Mouse (Mus musculus) liver, embryonic 14.5 days (tissue): ENCODE results near the gene Six5. TPM values are rescaled to one million over a fixed set of nuclear protein-coding genes. Genes with fewer than 3 reads are reported as not detected.

ENCODE experiments used
- ATAC-seq: fragments of 200-750 bp; cut with Nextera tagmentation; 2 replicates; pipeline ENCODE4 v1.8.0; 2017; ENCODE audit warnings: moderate number of reproducible peaks, mild to moderate bottlenecking, moderate library complexity; ENCODE audit not compliant: insufficient read depth
- DNase-seq, 3 experiments: peaks; one replicate each; pipeline ENCODE4 v3.0.0-alpha.2; 2012 to 2013; ENCODE audit warnings: low read depth in 3 of 3, low spot score in 3 of 3
- H3K27ac ChIP-seq: fragments of 300-500 bp; sonication (generic); 2 replicates; pipeline ENCODE4 v1.5.1; 2014; ENCODE audit warnings: moderate library complexity, mild to moderate bottlenecking, control low read depth, inconsistent platforms
- H3K27me3 ChIP-seq: fragments of 300-500 bp; sonication (generic); 2 replicates; pipeline ENCODE4 v1.6.1; 2014; ENCODE audit warnings: mild to moderate bottlenecking, low read length, moderate library complexity; ENCODE audit not compliant: control insufficient read depth, insufficient read depth
- H3K36me3 ChIP-seq: fragments of 300-500 bp; sonication (generic); replicated peaks from 2 replicates; pipeline ENCODE4 v1.6.1; 2014; ENCODE audit warnings: low read depth; ENCODE audit not compliant: control insufficient read depth, insufficient read depth
- H3K4me1 ChIP-seq, 2 experiments: fragments of 200-500 bp in 1 of 2; fragments of 300-500 bp in 1 of 2; sonication (generic) in 1 of 2; replicated peaks; 2 replicates each; pipeline ENCODE4 v1.6.1; 2012 to 2014; ENCODE audit warnings: antibody characterized with exemption in 1 of 2, inconsistent platforms in 1 of 2, low read length in 1 of 2; ENCODE audit not compliant: control insufficient read depth in 2 of 2, insufficient read depth in 2 of 2
- H3K4me2 ChIP-seq: fragments of 300-500 bp; sonication (generic); 2 replicates; pipeline ENCODE4 v1.6.1; 2014; ENCODE audit warnings: low read depth, mild to moderate bottlenecking, control low read depth, moderate library complexity
- H3K4me3 ChIP-seq, 2 experiments: fragments of 200-500 bp in 1 of 2; fragments of 300-500 bp in 1 of 2; sonication (generic) in 1 of 2; 2 replicates each; pipeline ENCODE4 v1.5.1; 2012 to 2014; ENCODE audit warnings: low read depth in 2 of 2, low read length in 2 of 2, mild to moderate bottlenecking in 2 of 2, control low read depth in 1 of 2, inconsistent platforms in 1 of 2, moderate library complexity in 1 of 2; ENCODE audit not compliant: insufficient read depth in 1 of 2
- H3K9ac ChIP-seq: fragments of 300-500 bp; sonication (generic); replicated peaks from 2 replicates; pipeline ENCODE4 v1.6.1; 2014; ENCODE audit warnings: mild to moderate bottlenecking, control low read depth, moderate library complexity
- H3K9me3 ChIP-seq: fragments of 300-500 bp; sonication (generic); 2 replicates; pipeline ENCODE4 v1.6.1; 2016; ENCODE audit warnings: low read length, mixed read lengths; ENCODE audit not compliant: control insufficient read depth
- CTCF ChIP-seq: IDR thresholded peaks from 2 replicates; pipeline ENCODE4 v1.5.1; 2016; ENCODE audit warnings: antibody characterized with exemption, low read depth, control low read depth
- EP300 ChIP-seq: IDR thresholded peaks from 2 replicates; pipeline ENCODE4 v1.6.1; 2016; ENCODE audit warnings: antibody characterized with exemption, low read depth
- WGBS: fragments of 180-500 bp; shearing (Covaris S2); extraction: QIAGEN DNeasy Blood & Tissue Kit; methylation state at CpG from one replicate; pipeline ENCODE4 v1.1.7; 2014; ENCODE audit not compliant: insufficient replicate concordance; 5-methylcytosine and 5-hydroxymethylcytosine counted together
- polyA plus RNA-seq, 2 experiments: library from polyadenylated mRNA; depleted of rRNA in 1 of 2; stranded (reverse) in 1 of 2; unstranded in 1 of 2; fragments of >200 nt; fragmentation: Nextera tagmentation in 1 of 2; extraction: Ambion mirVana in 1 of 2; gene quantifications; 2 replicates each; pipeline versions ENCODE4 v1.2.1 to v1.2.3; 2012 to 2014

Six5 gene
- polyA plus RNA-seq, 2 experiments, result 0.60 to 3.3 TPM

DNA sequence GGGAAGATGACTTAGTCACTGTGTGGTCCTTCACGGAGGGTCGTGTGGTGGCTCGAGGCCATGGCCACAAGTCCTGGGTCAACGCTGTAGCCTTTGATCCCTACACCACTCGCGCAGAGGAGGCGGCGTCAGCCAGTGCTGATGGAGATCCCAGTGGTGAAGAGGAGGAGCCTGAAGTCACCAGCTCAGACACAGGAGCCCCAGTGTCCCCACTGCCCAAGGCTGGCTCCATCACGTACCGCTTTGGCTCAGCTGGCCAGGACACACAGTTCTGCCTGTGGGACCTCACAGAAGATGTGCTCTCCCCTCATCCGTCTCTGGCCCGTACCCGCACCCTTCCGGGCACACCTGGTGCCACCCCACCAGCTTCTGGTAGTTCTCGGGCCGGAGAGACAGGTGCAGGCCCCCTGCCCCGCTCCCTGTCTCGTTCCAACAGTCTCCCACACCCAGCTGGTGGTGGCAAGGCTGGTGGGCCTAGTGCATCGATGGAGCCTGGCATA is 13.9 kb upstream of the Six5 start:
- Histone ChIP-seq H3K36me3 (peaks cover 14% of the 10 kb centered on the region; the same call in 1 of the 2 replicates), H3K27me3 (no peaks in the 10 kb centered on the region; the same call in 1 of the 2 replicates), H3K27ac (no peak overlapping the region), H3K4me2 (no peak overlapping the region), H3K9ac (no peak overlapping the region), H3K9me3 (no peaks in the 10 kb centered on the region), H3K4me1 (peaks cover 6 to 18% of the 10 kb centered on the region in 2 experiments), H3K4me3 (no peak overlapping the region)
- no peak for DNase-seq
- TF ChIP-seq EP300 (no peak), CTCF (no peak)
- WGBS, result 83% methylated on average over 19 of the region's 19 CpGs
- ATAC-seq, result no peak

GRCm38 (mm10) chr7:19082171-19082570 is 12.2 kb upstream of the Six5 start:
- Histone ChIP-seq H3K27me3 (peaks cover 6% of the 10 kb centered on the region), H3K4me3 (no peak overlapping the region), H3K4me1 (peaks cover 13 to 19% of the 10 kb centered on the region in 2 experiments), H3K9me3 (no peaks in the 10 kb centered on the region), H3K27ac (no peak overlapping the region), H3K9ac (no peak overlapping the region), H3K4me2 (no peak overlapping the region), H3K36me3 (peaks cover 14% of the 10 kb centered on the region; the same call in 1 of the 2 replicates)
- DNase-seq (no peak), ATAC-seq (no peak)
- 72% methylated on average over 4 of the region's 4 CpGs for WGBS
- no peak for TF ChIP-seq CTCF
- no peak for TF ChIP-seq EP300

- Histone ChIP-seq H3K9me3 (no peaks in the 10 kb centered on the region), H3K9ac (no peak overlapping the region), H3K4me2 (no peak overlapping the region), H3K4me3 (no peak overlapping the region), H3K4me1 (peaks cover 11 to 12% of the 10 kb centered on the region in 2 experiments), H3K36me3 (peaks cover 14% of the 10 kb centered on the region; the same call in 1 of the 2 replicates), H3K27me3 (peaks cover 9% of the 10 kb centered on the region), H3K27ac (no peak overlapping the region)
- ATAC-seq (no peak), DNase-seq (no peak)
- WGBS, result 57% methylated on average over 6 of the region's 6 CpGs
- TF ChIP-seq CTCF (no peak), EP300 (no peak)
Observed at GRCm38 (mm10) chr7:19083096-19083495, 11.3 kb upstream of the Six5 start.

DNA sequence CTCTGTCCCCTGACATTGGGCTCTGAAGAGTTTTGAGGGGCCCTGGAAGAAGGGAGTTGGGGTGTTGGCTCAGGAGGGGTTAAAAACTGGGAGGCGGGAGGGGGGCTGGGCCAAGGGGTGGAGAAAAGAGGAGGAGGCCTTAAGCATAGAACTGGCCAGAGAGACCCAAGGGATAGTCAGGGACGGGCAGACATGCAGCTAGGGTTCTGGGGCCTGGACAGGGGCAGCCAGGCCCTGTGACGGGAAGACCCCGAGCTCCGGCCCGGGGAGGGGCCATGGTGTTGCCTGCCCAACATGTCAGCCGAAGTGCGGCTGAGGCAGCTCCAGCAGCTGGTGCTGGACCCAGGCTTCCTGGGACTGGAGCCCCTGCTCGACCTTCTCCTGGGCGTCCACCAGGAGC is 10.7 kb upstream of the Six5 start, which contains the start of gene Dmpk:
Dmpk (plus strand) TSS at position 149 of the 400 bp plus-strand sequence.
- Histone ChIP-seq H3K9me3 (no peaks in the 10 kb centered on the region), H3K4me2 (no peak within 1 kb of the TSS), H3K4me1 (peaks cover 11 to 12% of the 10 kb centered on the region in 2 experiments), H3K36me3 (peaks cover 11% of the 10 kb centered on the region; the same call in 1 of the 2 replicates), H3K4me3 (peak within 1 kb of the TSS in 1 of 2 experiments; percentile 7; a peak in 2 of 4 replicates), H3K27me3 (peaks cover 9% of the 10 kb centered on the region), H3K9ac (no peak within 1 kb of the TSS), H3K27ac (no peak within 1 kb of the TSS)
- ATAC-seq (no peak), DNase-seq (no peak)
- 57% methylated on average over 10 of the region's 10 CpGs for WGBS
- TF ChIP-seq EP300, result no peak
- no peak for TF ChIP-seq CTCF

DNA sequence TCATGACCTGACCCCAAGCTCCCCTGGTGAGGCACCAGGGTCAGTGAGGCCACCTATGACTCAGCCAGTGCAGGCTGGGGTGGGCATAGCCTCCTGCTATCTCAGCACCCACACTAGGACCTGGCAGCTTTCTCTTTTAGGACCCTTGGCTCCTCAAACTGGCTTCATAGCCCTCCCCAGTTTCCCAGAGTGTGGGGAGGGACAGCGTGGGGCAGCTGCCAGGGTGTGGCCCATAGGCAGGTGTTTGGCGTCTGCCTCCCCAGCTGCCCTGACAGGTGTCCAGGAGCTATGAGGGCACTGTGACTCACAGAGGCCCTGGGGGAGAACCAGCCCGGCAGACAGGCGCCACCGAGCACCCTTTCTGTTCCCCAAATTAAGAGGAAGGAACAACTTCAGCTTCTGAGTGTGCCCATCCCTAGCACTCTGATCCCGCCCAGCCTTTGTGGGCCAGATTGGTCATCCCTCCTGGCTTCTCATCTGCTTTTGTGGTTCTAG is 10.1 kb upstream of the Six5 start:
- peaks cover 11 to 12% of the 10 kb centered on the region in 2 experiments for H3K4me1 ChIP-seq
- ATAC-seq (no peak), DNase-seq (no peak)
- H3K9ac ChIP-seq, result no peak overlapping the region
- H3K9me3 ChIP-seq, result no peaks in the 10 kb centered on the region
- H3K4me3 ChIP-seq, result 0 out of 4 replicates have a peak overlapping the region, but pooled peaks of 1 of the 2 experiments have one; percentile 7
- H3K27ac ChIP-seq, result no peak overlapping the region
- H3K27me3 ChIP-seq, result peaks cover 9% of the 10 kb centered on the region
- WGBS, result 29% methylated on average over 6 of the region's 6 CpGs
- TF ChIP-seq EP300, result no peak
- TF ChIP-seq CTCF, result no peak
- peaks cover 11% of the 10 kb centered on the region; the same call in 1 of the 2 replicates for H3K36me3 ChIP-seq
- H3K4me2 ChIP-seq, result no peak overlapping the region
